Mouse (Mus musculus) spleen, postnatal 4 days (tissue): Measurements from ENCODE around the gene Grik1.

Source experiments
- DNase-seq, 2 experiments: peaks; one replicate each; pipeline ENCODE4 v3.0.0; 2022; ENCODE audit warnings: low spot score in 2 of 2

Grik1 gene

GRCm38 (mm10) chr16:87957449-87957848, 332.6 kb downstream of the Grik1 start:
- no peak for DNase-seq

- no peak for DNase-seq
Measured at GRCm38 (mm10) chr16:87956178-87956577, 333.9 kb downstream of the Grik1 start.

DNA sequence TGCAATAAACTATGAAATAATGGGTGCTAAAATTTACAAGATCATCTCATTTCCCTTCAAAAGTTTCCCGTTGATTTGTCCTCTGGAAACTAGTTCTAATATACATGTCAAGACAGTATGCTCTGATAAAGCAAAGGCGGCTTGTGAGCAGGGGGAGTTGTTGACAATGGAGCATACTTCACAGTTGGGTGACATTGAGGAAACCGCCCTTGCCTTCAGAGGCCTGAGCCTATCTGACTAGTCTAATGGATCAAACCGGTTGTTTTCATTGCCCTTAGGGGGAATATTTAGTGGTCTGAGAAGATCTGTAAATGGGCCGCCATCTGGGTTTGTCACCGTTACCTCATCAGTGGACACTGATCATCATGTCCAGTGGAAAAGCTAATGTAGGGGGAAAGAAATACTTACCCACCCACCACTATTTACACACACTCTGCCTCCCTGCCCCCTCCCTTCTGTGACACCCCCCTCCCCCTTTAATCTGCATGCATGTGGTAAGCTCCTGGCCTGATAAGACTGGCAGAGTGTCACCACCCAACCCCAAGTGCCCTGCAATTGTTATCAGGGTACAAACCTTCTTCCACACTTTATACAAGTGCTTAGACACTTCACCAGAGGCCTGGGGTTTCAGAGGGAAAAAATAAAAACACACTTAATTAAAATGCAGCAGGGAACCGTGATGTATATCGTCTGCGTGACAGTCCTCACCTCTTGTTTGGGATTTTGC, 335.2 kb downstream of the Grik1 start:
- no peak for DNase-seq

GRCm38 (mm10) chr16:87953176-87953575, 336.9 kb downstream of the Grik1 start:
- DNase-seq = no peak

GRCm38 (mm10) chr16:87949881-87950280, 340.2 kb downstream of the Grik1 start:
- DNase-seq = no peak

GRCm38 (mm10) chr16:87948122-87948521, 341.9 kb downstream of the Grik1 start:
- no peak for DNase-seq

- no peak for DNase-seq
Measured at GRCm38 (mm10) chr16:87944318-87944717, 345.7 kb downstream of the Grik1 start.

DNA sequence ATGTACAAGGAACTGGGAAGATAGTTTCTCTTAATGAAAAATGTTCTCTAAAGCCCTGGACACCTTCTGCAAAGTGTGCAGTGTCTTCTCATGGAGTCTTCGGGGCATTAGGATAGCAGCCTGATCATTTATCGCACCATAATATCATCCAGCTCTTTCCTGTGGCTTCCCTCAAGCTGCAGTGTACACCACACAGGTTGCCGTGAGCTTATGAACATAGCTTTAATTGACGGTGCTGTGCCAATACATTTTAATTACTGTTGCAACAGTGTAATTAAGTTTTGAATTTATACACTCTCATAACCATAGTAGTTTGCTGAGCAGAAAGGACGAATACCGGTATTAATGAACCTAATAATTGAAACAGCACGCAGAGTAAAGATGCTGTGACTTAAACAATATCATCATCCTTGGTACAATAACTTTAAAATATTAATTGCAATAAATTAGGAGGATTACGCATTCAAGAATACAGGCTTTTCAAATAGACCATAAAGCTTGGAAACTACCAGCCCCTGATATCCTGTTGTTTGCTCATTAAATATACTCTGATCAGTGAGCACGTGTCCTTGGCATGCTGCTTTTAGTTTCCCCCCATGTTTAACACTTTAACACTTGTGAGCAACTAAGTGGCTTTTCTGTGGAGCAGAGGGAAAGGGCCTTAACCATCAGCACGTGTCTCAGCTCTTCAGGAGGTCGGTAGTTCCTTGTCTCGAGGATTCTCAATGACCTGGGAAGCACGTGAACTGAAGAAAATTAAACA, 347.8 kb downstream of the Grik1 start:
- DNase-seq = no peak

DNA sequence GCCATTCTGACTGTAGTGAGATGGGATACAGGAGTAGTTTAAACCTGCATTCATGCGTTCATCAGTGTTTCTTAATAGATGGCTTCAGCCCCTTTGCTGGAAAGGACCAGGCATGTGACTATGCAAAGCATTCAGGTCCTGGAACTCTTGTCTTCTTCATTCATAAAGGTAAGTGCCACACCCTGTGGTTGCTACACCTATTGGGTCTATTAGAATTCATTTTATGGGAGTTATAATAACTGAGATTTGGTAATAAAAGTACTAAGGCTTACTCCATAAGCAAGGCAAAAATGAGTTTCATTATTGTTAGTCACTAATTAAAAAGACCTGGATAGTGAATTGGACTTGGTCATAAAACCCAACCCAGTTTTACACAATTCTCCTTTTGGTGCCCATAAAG, 355.4 kb downstream of the Grik1 start:
- DNase-seq = no peak

- DNase-seq = no peak
Measured at GRCm38 (mm10) chr16:87931358-87931757, 358.7 kb downstream of the Grik1 start.

DNA sequence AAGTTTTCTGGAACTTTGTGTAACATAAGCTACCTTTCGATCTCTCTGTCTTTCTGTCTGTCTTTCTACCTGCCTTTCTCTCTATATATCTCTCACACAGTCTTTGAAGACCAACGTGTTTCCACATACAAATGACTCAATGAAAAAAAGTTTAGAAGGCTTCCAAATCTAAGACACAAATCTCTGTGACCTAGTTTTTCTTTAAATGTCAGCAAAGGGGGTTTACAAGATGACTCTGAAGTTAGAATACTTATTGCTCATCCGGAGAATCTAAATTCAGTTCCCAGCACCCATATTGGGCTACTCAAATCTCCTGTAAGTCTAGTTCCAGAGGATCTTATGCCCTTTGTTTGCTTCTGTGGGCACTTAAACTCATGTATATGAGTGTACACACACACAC, 359.5 kb downstream of the Grik1 start:
- DNase-seq = no peak

DNA sequence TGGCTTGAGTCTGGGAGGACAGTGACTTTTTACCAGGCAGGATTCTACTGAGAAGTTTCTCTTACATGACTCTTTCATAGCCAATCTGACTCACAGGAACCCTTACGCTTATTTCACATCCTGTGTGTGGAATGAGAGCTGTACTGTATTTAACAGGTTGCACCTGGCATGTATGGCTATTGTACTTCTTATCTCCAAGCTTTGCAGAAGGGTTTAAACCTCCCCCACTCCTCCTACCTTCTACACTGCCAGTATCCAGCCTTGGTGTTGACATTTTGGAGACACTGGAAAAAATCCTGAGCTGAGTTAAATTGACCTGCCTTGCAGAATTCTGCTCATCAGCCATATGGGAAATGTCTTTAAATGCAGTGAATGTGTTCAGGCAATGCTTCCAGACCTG, 361.4 kb downstream of the Grik1 start:
- DNase-seq = no peak

- no peak for DNase-seq
Measured at GRCm38 (mm10) chr16:87917897-87918296, 372.2 kb downstream of the Grik1 start.

GRCm38 (mm10) chr16:87917157-87917546, 372.9 kb downstream of the Grik1 start:
- no peak for DNase-seq

- no peak for DNase-seq
Measured at GRCm38 (mm10) chr16:87916209-87917156, 373.6 kb downstream of the Grik1 start.

DNA sequence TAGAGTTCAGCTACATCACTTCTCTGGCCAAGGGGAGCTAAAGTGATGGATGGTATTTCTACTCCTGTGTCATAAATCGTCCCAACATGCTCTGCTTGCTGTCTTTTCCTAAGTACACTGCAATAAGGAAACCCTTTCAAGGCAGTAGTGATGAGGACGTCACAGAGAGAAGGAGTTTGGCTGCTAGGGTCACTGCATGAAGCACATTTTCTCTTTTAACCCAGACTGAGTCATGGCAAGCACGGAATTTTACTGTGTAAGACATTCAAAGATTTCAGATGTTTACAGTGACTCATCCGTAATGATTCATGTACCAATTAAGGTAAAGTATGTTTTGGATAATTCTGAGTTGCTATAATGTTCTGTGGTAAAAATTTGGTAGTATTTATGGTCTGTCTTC, 374.9 kb downstream of the Grik1 start:
- no peak for DNase-seq

DNA sequence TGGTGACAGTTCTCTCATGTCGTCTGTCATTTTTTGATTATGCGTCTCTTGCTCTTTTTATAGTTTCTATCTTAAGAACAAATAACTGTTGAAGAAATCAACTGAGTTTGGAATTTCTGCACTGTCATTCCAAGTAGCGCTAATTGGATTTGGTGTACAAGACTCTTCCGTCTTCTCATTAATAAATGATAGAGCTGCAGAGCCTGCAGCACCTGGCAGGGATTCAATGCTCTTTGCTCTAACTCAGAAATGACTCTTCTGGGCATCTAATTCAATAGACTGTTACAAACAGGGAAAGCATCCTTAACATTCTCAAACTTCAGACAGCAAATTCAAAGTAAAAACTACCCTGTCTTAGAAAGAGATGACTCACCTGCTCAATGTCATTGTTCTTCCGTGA, 376.3 kb downstream of the Grik1 start:
- DNase-seq = no peak

DNA sequence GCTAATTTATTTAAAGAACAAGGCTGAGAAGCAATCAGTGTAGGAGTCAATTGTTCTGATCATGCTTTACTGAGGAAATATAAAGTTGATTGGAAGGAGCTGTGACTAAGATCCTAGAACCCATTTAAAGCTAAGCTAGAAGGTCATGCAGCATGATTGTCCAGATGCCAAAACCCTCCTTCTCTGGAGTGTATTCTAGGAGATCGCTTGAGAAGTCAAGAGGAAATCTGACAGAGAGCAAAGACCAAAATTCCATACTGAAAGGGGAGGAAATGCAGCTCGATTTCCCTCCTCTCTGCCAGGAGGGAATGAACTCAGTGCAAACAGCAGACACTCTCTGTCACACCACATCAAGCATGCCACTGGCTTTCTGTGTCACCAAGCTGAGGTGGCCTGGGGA, 378.9 kb downstream of the Grik1 start:
- DNase-seq = no peak

GRCm38 (mm10) chr16:87902049-87902448, 388.0 kb downstream of the Grik1 start:
- DNase-seq = no peak

DNA sequence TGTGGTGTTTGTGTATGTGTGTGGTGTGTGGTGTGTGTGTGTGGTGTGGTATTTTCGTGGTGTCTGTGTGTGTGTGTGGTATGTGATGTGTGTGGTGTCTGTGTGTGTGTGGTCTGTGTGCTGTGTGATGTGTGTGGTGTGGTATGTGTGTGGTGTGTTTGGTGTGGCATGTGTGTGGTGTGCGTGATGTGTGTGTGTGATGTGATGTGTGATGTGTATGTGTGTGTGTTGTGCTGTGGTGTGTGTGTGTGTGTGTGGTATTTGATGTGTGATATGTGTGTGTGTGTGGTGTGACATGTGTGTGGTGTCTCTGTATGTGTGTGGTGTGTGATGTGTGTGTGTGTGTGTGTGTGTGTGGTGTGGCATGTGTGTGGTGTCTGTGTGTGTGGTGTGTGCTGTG, 388.9 kb downstream of the Grik1 start:
- DNase-seq = no peak

GRCm38 (mm10) chr16:87875927-87876326, 414.1 kb downstream of the Grik1 start:
- DNase-seq = no peak

DNA sequence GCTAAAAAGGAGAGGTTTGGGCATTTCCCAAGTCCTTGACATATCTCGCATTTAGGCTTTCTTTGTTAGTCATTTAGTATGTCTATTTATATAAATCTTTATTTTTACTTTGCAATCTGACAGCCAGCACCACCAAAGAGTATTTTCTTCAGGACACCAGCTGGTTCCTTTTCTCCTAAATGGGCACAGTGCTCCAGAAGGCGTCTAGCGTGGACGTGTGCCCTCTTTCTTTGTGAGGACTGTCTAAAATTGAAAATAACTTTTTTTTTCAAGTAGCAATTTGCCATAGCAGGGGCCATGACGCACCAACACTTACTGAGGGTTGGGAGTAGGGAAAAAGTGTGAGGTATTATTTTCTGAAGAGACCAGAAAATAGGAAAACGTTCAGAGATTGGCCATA, 425.5 kb downstream of the Grik1 start:
- no peak for DNase-seq
